Mouse (Mus musculus): Measurements from ENCODE around the gene Ube2n. TPM values are rescaled to one million over a fixed set of nuclear protein-coding genes. Genes with fewer than 3 reads are reported as not detected.
A peak's percentile ranks its signal among the peaks of the same experiment; 100 is the strongest.

Gene Ube2n
- polyA plus RNA-seq, 1 experiment from 2014 or later: 282 TPM

GRCm38 (mm10) chr10:95587509-95588220 lies 72.7 kb downstream of the Ube2n start:
- no peaks in the 10 kb centered on the region for H3K36me3 ChIP-seq (ENCODE audit: control insufficient read depth, insufficient read depth, low read length)
- DNase-seq (ENCODE audit: low spot score) (peak; percentile 32), ATAC-seq (ENCODE audit: low read depth) (peak; percentile 62; the same call in 1 of the 2 replicates)
- 60% methylated on average over 8 of the region's 8 CpGs for WGBS
- H3K9ac ChIP-seq (ENCODE audit: low read depth, low read length): no peak overlapping the region
- no peak overlapping the region for H3K4me3 ChIP-seq (ENCODE audit: low read depth, low read length)
- no peak overlapping the region for H3K4me2 ChIP-seq (ENCODE audit: low read depth, low read length)
- H3K27me3 ChIP-seq (replicated peaks; ENCODE audit: control insufficient read depth, insufficient read depth, low read length): no peaks in the 10 kb centered on the region
- H3K9me3 ChIP-seq (ENCODE audit: control insufficient read depth, low read length): 0 out of 2 replicates have a peak, but pooled peaks cover 3% of the 10 kb centered on the region
- H3K27ac ChIP-seq (replicated peaks; ENCODE audit: low read depth, low read length): no peak overlapping the region
- no peaks in the 10 kb centered on the region; the same call in 1 of the 2 replicates for H3K4me1 ChIP-seq (ENCODE audit: control insufficient read depth, insufficient read depth, low read length)

GRCm38 (mm10) chr10:95589196-95589595 lies 74.3 kb downstream of the Ube2n start:
- Histone ChIP-seq H3K36me3 (ENCODE audit: control insufficient read depth, insufficient read depth, low read length) (no peaks in the 10 kb centered on the region), H3K27me3 (replicated peaks; ENCODE audit: control insufficient read depth, insufficient read depth, low read length) (no peaks in the 10 kb centered on the region), H3K9me3 (ENCODE audit: control insufficient read depth, low read length) (0 out of 2 replicates have a peak, but pooled peaks cover 3% of the 10 kb centered on the region), H3K4me1 (ENCODE audit: control insufficient read depth, insufficient read depth, low read length) (no peaks in the 10 kb centered on the region; the same call in 1 of the 2 replicates), H3K4me3 (ENCODE audit: low read depth, low read length) (no peak overlapping the region), H3K9ac (ENCODE audit: low read depth, low read length) (no peak overlapping the region), H3K4me2 (ENCODE audit: low read depth, low read length) (no peak overlapping the region), H3K27ac (replicated peaks; ENCODE audit: low read depth, low read length) (no peak overlapping the region)
- ATAC-seq (ENCODE audit: low read depth): no peak
- WGBS: 92% methylated on average over 4 of the region's 4 CpGs
- DNase-seq (ENCODE audit: low spot score): no peak

DNA sequence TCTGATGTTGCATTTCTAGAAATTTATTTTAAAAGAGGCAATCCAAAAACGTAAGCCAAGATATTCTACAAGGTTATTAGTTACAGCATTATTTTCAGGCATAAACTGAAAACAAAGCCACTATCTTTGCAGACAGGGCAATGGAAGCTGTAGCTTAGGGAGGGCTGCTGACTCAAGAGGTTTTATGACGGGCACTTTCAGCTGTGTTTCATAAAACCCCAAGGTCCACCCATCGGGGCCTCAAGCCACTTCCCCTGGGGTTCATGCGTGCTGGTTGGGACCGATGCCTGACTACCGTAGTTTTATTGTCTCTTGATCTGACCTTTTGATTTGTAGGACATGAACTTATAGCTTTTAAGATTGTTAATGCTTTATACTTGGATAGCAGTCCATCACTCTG lies 75.3 kb downstream of the Ube2n start:
- 0 out of 2 replicates have a peak, but pooled peaks cover 3% of the 10 kb centered on the region for H3K9me3 ChIP-seq (ENCODE audit: control insufficient read depth, low read length)
- WGBS: 73% methylated on average over 6 of the region's 6 CpGs
- no peak overlapping the region for H3K27ac ChIP-seq (replicated peaks; ENCODE audit: low read depth, low read length)
- H3K27me3 ChIP-seq (replicated peaks; ENCODE audit: control insufficient read depth, insufficient read depth, low read length): no peaks in the 10 kb centered on the region
- no peak overlapping the region for H3K9ac ChIP-seq (ENCODE audit: low read depth, low read length)
- no peak for DNase-seq (ENCODE audit: low spot score)
- ATAC-seq (ENCODE audit: low read depth): no peak
- H3K4me3 ChIP-seq (ENCODE audit: low read depth, low read length): no peak overlapping the region
- no peak overlapping the region for H3K4me2 ChIP-seq (ENCODE audit: low read depth, low read length)
- no peaks in the 10 kb centered on the region; the same call in 1 of the 2 replicates for H3K4me1 ChIP-seq (ENCODE audit: control insufficient read depth, insufficient read depth, low read length)
- no peaks in the 10 kb centered on the region for H3K36me3 ChIP-seq (ENCODE audit: control insufficient read depth, insufficient read depth, low read length)

GRCm38 (mm10) chr10:95591257-95591656 lies 76.3 kb downstream of the Ube2n start:
- Histone ChIP-seq H3K9me3 (ENCODE audit: control insufficient read depth, low read length) (0 out of 2 replicates have a peak, but pooled peaks cover 3% of the 10 kb centered on the region), H3K9ac (ENCODE audit: low read depth, low read length) (no peak overlapping the region), H3K4me2 (ENCODE audit: low read depth, low read length) (no peak overlapping the region), H3K27ac (replicated peaks; ENCODE audit: low read depth, low read length) (no peak overlapping the region), H3K4me1 (ENCODE audit: control insufficient read depth, insufficient read depth, low read length) (no peaks in the 10 kb centered on the region; the same call in 1 of the 2 replicates), H3K4me3 (ENCODE audit: low read depth, low read length) (no peak overlapping the region), H3K27me3 (replicated peaks; ENCODE audit: control insufficient read depth, insufficient read depth, low read length) (no peaks in the 10 kb centered on the region), H3K36me3 (ENCODE audit: control insufficient read depth, insufficient read depth, low read length) (no peaks in the 10 kb centered on the region)
- ATAC-seq (ENCODE audit: low read depth) (no peak), DNase-seq (ENCODE audit: low spot score) (no peak)
- WGBS: 80% methylated on average over 4 of the region's 4 CpGs

DNA sequence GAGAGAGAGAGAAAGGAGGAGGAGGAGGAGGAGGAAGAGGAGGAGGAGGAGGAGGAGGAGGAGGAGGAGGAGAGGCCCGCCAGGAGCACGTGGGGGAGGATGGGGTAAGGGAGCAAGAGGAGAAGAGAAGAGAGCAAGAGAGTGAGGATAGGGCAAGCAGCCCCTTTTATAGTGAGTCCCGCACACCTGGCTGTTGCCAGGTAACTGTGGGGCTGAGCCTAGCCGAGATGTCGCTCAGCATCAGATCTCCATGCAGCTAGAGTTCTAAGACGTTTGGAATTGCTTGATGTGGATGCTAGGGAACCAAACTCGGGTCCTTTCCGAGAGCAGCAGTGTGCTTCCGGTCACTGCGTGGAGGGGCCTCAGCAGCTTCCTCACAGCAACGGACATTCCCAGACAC lies 79.5 kb downstream of the Ube2n start:
- no peak overlapping the region for H3K27ac ChIP-seq (replicated peaks; ENCODE audit: low read depth, low read length)
- 50% methylated on average over 11 of the region's 11 CpGs for WGBS
- no peaks in the 10 kb centered on the region for H3K36me3 ChIP-seq (ENCODE audit: control insufficient read depth, insufficient read depth, low read length)
- no peak overlapping the region for H3K4me2 ChIP-seq (ENCODE audit: low read depth, low read length)
- no peaks in the 10 kb centered on the region for H3K4me1 ChIP-seq (ENCODE audit: control insufficient read depth, insufficient read depth, low read length)
- ATAC-seq (ENCODE audit: low read depth): no peak
- H3K27me3 ChIP-seq (replicated peaks; ENCODE audit: control insufficient read depth, insufficient read depth, low read length): no peaks in the 10 kb centered on the region
- no peak overlapping the region for H3K9ac ChIP-seq (ENCODE audit: low read depth, low read length)
- H3K4me3 ChIP-seq (ENCODE audit: low read depth, low read length): no peak overlapping the region
- DNase-seq (ENCODE audit: low spot score): no peak
- no peaks in the 10 kb centered on the region for H3K9me3 ChIP-seq (ENCODE audit: control insufficient read depth, low read length)

Small RNA genes within 50 kb of the gene (microRNA-seq; reads per million reads assigned to microRNA genes)
- gene Mir3058 (ENCODE audit: borderline number of aligned reads): 6.8 reads per million, percentile 25 among the genes with 10 or more reads in this experiment

Other genes starting within 250 kb of the Ube2n start
- gene Cradd, start 191.0 kb upstream of the Ube2n start, polyA plus RNA-seq (2014; fragmentation: Nextera tagmentation; extraction: Ambion mirVana): 10.4 and 11.0 TPM in 2 replicates
- gene Socs2, start 98.0 kb upstream of the Ube2n start, polyA plus RNA-seq (2014; fragmentation: Nextera tagmentation; extraction: Ambion mirVana): 58.2 and 64.0 TPM in 2 replicates
- 301 and 321 TPM in 2 replicates for gene Mrpl42, start 13.2 kb upstream of the Ube2n start, polyA plus RNA-seq (2014; fragmentation: Nextera tagmentation; extraction: Ambion mirVana)
- 106 and 107 TPM in 2 replicates for gene Nudt4, start 49.0 kb downstream of the Ube2n start, polyA plus RNA-seq (2014; fragmentation: Nextera tagmentation; extraction: Ambion mirVana)
- gene Anapc15-ps, start 158.3 kb downstream of the Ube2n start, polyA plus RNA-seq (2014; fragmentation: Nextera tagmentation; extraction: Ambion mirVana): not detected in 2 replicates